Mouse (Mus musculus): ENCODE results near the gene Mcee. TPM values are rescaled to one million over a fixed set of nuclear protein-coding genes. Genes with fewer than 3 reads are reported as not detected.

Mcee gene
- polyA plus RNA-seq (2015; fragmentation: Nextera tagmentation; extraction: Ambion mirVana), result 41.8 and 53.3 TPM in 2 replicates

GRCm38 (mm10) chr7:64392122-64392818 is at the start of gene Mcee, which contains the start of gene Mphosph10:
Gene Mcee (plus strand): TSS chr7:64392607.
Gene Mphosph10 (minus strand): TSS chr7:64392268.
- H3K4me2 ChIP-seq, result peak within 1 kb of the TSS; percentile 97
- peaks cover 19% of the 10 kb centered on the region for H3K4me1 ChIP-seq (replicated peaks)
- peaks cover 22% of the 10 kb centered on the region for H3K36me3 ChIP-seq
- ATAC-seq (ENCODE audit: low FRiP score), result peak; percentile 98
- H3K9me3 ChIP-seq, result no peaks in the 10 kb centered on the region
- peak within 1 kb of the TSS; percentile 81 for H3K9ac ChIP-seq
- H3K4me3 ChIP-seq, result peak within 1 kb of the TSS; percentile 66
- WGBS, result under 1% methylated on average over 54 of the region's 54 CpGs
- H3K27me3 ChIP-seq, result no peaks in the 10 kb centered on the region
- peak within 1 kb of the TSS; percentile 80 for H3K27ac ChIP-seq

GRCm38 (mm10) chr7:64347813-64348212 is 44.6 kb upstream of the Mcee start:
- Histone ChIP-seq H3K9me3 (no peaks in the 10 kb centered on the region), H3K36me3 (peaks cover 46% of the 10 kb centered on the region), H3K9ac (no peak overlapping the region), H3K27me3 (no peaks in the 10 kb centered on the region), H3K27ac (no peak overlapping the region), H3K4me2 (no peak overlapping the region), H3K4me1 (replicated peaks) (peaks cover 23% of the 10 kb centered on the region), H3K4me3 (no peak overlapping the region)
- no peak for ATAC-seq (ENCODE audit: low FRiP score)
- 98% methylated on average over 1 of the region's 1 CpGs for WGBS

DNA sequence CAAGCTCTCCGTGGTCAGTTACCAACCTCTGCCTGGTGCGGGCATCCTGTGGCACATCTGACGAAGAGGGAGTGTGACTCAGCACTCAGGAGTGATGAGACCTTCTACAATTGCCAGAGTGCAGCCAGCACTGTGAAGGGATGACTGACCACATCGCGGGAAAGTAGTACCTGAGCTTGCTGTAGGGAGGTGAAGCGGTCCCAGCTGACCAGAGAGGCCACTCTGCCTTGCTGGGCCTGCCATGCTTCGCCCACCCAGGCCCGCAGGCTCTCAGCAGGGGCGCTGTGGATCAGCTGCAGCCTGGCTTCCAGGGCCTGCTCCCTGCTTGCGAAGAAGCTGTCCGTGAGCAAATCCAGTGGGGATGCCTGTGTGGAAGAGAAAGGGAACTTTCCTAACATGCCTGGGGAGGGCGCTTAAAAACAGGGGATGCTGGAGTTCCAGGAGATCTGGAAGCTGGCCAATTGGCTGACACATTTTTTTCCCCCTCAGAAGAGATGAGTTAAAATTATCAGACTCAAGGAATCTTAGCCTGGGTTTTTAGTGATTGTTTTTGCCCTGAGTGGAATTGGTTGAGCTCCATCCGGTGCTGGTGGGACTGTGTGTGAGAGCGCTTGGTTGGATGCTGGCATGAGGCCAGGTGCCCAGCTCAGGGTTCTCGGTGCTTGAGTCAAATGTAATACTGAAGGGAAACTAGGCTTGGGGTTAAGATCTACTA is 43.1 kb upstream of the Mcee start:
- Histone ChIP-seq H3K27ac (0 out of 2 replicates have a peak overlapping the region, but pooled peaks have one; percentile 44), H3K9me3 (no peaks in the 10 kb centered on the region), H3K9ac (no peak overlapping the region), H3K36me3 (peaks cover 57% of the 10 kb centered on the region), H3K27me3 (no peaks in the 10 kb centered on the region), H3K4me2 (no peak overlapping the region), H3K4me1 (replicated peaks) (peaks cover 24% of the 10 kb centered on the region), H3K4me3 (no peak overlapping the region)
- WGBS, result 79% methylated on average over 15 of the region's 15 CpGs
- no peak for ATAC-seq (ENCODE audit: low FRiP score)

GRCm38 (mm10) chr7:64351087-64351486 is 41.3 kb upstream of the Mcee start:
- Histone ChIP-seq H3K27me3 (no peaks in the 10 kb centered on the region), H3K9me3 (no peaks in the 10 kb centered on the region), H3K4me3 (no peak overlapping the region), H3K4me2 (no peak overlapping the region), H3K36me3 (peaks cover 54% of the 10 kb centered on the region), H3K4me1 (replicated peaks) (peaks cover 31% of the 10 kb centered on the region), H3K27ac (peak overlapping the region; percentile 79), H3K9ac (0 out of 2 replicates have a peak overlapping the region, but pooled peaks have one; percentile 24)
- WGBS, result 73% methylated on average over 4 of the region's 4 CpGs
- peak; percentile 74; the same call in 1 of the 2 replicates for ATAC-seq (ENCODE audit: low FRiP score)

- WGBS, result 35% methylated on average over 14 of the region's 14 CpGs
- no peak overlapping the region for H3K27ac ChIP-seq
- H3K9me3 ChIP-seq, result no peaks in the 10 kb centered on the region
- peaks cover 62% of the 10 kb centered on the region for H3K36me3 ChIP-seq
- ATAC-seq (ENCODE audit: low FRiP score), result no peak
- no peak overlapping the region for H3K9ac ChIP-seq
- H3K27me3 ChIP-seq, result no peaks in the 10 kb centered on the region
- peaks cover 30% of the 10 kb centered on the region for H3K4me1 ChIP-seq (replicated peaks)
- no peak overlapping the region for H3K4me2 ChIP-seq
- H3K4me3 ChIP-seq, result no peak overlapping the region
These were observed 38.2 kb upstream of the Mcee start for GRCm38 (mm10) chr7:64354206-64354605.

DNA sequence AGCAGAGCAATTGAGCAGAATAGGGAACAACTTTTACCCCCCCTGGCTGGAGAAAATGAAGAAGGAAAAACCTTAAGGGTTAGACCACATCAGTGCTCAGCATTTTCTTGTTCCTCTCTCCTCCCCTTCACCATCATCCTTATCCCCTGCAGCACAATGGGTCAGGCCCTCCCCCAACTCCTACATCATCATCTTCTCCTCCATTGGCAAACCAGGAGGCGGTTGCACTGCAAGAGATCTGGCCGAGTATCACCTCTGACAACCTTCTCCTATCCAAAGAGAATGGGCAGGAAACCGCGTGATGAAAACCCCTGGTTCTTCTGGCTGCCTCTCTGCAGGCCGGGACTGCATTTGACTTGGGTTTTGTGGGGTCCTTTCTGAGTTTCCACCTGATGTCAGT is 35.7 kb upstream of the Mcee start:
- no peak overlapping the region for H3K4me3 ChIP-seq
- no peaks in the 10 kb centered on the region for H3K27me3 ChIP-seq
- peaks cover 11% of the 10 kb centered on the region for H3K4me1 ChIP-seq (replicated peaks)
- H3K36me3 ChIP-seq, result peaks cover 66% of the 10 kb centered on the region
- no peak overlapping the region for H3K27ac ChIP-seq
- H3K9ac ChIP-seq, result no peak overlapping the region
- H3K9me3 ChIP-seq, result no peaks in the 10 kb centered on the region
- 90% methylated on average over 5 of the region's 5 CpGs for WGBS
- no peak overlapping the region for H3K4me2 ChIP-seq
- ATAC-seq (ENCODE audit: low FRiP score), result no peak

DNA sequence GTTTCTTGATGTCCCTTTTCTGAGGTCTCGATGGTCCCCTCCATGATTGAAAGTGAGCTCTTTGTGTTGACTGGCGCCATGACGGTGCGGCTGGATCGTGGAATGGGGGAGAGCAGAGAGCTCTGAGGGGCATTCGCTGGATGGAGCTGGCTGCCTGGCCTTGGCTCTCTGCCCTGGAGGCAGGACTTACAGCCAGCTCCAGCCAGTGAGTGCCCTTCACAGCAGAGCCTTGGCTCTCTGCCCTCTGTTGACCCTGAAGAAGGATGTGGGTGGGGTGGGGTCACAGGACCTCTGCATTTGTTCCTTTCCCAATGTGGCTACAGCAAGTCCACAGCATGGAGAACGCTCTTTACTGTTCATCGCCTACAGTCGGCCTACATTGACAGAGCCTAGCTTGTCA is 35.0 kb upstream of the Mcee start:
- Histone ChIP-seq H3K4me1 (replicated peaks) (peaks cover 8% of the 10 kb centered on the region), H3K4me2 (no peak overlapping the region), H3K27me3 (no peaks in the 10 kb centered on the region), H3K4me3 (no peak overlapping the region), H3K9me3 (no peaks in the 10 kb centered on the region), H3K27ac (no peak overlapping the region), H3K36me3 (peaks cover 66% of the 10 kb centered on the region), H3K9ac (no peak overlapping the region)
- no peak for ATAC-seq (ENCODE audit: low FRiP score)
- 85% methylated on average over 9 of the region's 9 CpGs for WGBS

- Histone ChIP-seq H3K27ac (no peak overlapping the region), H3K9me3 (no peaks in the 10 kb centered on the region), H3K9ac (no peak overlapping the region), H3K27me3 (no peaks in the 10 kb centered on the region), H3K4me3 (no peak overlapping the region), H3K4me2 (no peak overlapping the region), H3K36me3 (peaks cover 66% of the 10 kb centered on the region), H3K4me1 (replicated peaks) (peaks cover 8% of the 10 kb centered on the region)
- WGBS, result 80% methylated on average over 6 of the region's 6 CpGs
- no peak for ATAC-seq (ENCODE audit: low FRiP score)
These were observed 33.7 kb upstream of the Mcee start for GRCm38 (mm10) chr7:64358666-64359065.

GRCm38 (mm10) chr7:64359943-64360585 is 32.3 kb upstream of the Mcee start:
- no peak for ATAC-seq (ENCODE audit: low FRiP score)
- H3K4me3 ChIP-seq, result no peak overlapping the region
- WGBS, result 87% methylated on average over 20 of the region's 20 CpGs
- peak overlapping the region; percentile 66; the same call in 1 of the 2 replicates for H3K27ac ChIP-seq
- H3K4me1 ChIP-seq (replicated peaks), result no peaks in the 10 kb centered on the region
- H3K9ac ChIP-seq, result no peak overlapping the region
- no peak overlapping the region for H3K4me2 ChIP-seq
- no peaks in the 10 kb centered on the region for H3K9me3 ChIP-seq
- no peaks in the 10 kb centered on the region for H3K27me3 ChIP-seq
- peaks cover 77% of the 10 kb centered on the region for H3K36me3 ChIP-seq

DNA sequence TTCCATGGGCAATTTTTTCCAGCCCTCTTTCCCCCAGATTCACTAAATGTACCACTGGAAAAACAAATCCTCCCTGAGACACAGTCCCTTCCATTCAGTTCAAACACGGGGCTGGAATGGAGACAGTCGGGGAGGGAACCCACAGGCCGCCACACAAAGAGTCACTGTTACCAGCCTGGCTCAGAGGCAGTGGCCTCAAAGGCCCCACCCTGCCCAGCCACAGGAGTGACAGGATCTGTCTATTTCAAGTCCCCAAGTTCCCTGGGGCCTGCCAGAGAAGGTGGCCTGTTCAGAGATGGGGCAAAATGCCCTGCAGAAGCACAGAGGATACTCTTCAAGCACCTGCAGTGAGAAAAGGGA is 31.8 kb upstream of the Mcee start:
- Histone ChIP-seq H3K9me3 (no peaks in the 10 kb centered on the region), H3K27ac (peak overlapping the region; percentile 66), H3K36me3 (peaks cover 81% of the 10 kb centered on the region), H3K27me3 (no peaks in the 10 kb centered on the region), H3K4me1 (replicated peaks) (no peaks in the 10 kb centered on the region), H3K9ac (no peak overlapping the region), H3K4me2 (no peak overlapping the region), H3K4me3 (no peak overlapping the region)
- 51% methylated on average over 3 of the region's 3 CpGs for WGBS
- ATAC-seq (ENCODE audit: low FRiP score), result no peak; the same call in 1 of the 2 replicates

DNA sequence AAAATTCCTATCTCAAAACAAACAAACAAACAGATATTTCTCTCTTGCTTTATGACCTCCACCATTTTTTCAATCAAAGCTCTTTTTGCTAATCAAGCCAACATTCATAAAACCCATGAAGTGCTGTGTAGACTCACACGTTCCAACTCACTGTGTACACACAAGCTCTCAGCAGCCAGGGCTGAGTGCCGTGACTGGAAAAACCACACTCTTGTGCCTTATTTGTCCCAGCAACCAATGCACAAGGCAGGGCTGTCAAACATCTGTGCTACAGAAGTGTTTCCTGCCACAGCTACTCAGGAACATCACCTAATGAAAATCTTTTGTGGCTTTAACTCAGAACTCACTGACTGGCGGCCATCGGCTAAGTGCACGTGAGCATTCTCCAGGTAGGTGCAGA is 26.5 kb upstream of the Mcee start:
- H3K4me2 ChIP-seq, result no peak overlapping the region
- peaks cover 80% of the 10 kb centered on the region for H3K36me3 ChIP-seq
- no peaks in the 10 kb centered on the region for H3K9me3 ChIP-seq
- 96% methylated on average over 5 of the region's 5 CpGs for WGBS
- H3K27me3 ChIP-seq, result no peaks in the 10 kb centered on the region
- H3K4me1 ChIP-seq (replicated peaks), result no peaks in the 10 kb centered on the region
- H3K27ac ChIP-seq, result no peak overlapping the region
- no peak for ATAC-seq (ENCODE audit: low FRiP score)
- no peak overlapping the region for H3K9ac ChIP-seq
- H3K4me3 ChIP-seq, result no peak overlapping the region

DNA sequence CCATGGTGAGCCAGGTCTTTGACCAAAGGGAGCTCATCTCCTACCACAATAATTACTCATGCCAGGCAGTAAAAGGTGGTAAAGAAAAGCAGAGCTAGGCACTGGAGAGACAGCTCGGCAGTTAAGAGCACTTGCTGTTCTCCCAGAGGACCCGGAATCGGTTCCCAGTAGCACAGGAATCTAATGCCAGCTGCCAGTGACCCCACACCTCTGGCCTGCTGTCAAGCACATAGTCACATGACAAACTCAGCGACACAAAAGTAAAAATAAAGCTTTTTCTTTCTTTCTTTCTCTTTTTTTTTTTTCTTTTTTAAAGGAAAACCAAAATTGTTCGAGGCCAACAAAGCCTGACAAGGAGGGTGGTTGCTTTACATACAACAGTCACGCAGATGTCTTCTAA is 22.6 kb upstream of the Mcee start:
- Histone ChIP-seq H3K4me3 (no peak overlapping the region), H3K27me3 (no peaks in the 10 kb centered on the region)

More for the DNA sequence above, 22.6 kb upstream of the Mcee start:
- H3K36me3 ChIP-seq, result peaks cover 45% of the 10 kb centered on the region
- no peak overlapping the region for H3K9ac ChIP-seq
- H3K27ac ChIP-seq, result no peak overlapping the region
- H3K4me1 ChIP-seq (replicated peaks), result peaks cover 16% of the 10 kb centered on the region
- WGBS, result 90% methylated on average over 6 of the region's 6 CpGs
- ATAC-seq (ENCODE audit: low FRiP score), result no peak
- no peaks in the 10 kb centered on the region for H3K9me3 ChIP-seq
- H3K4me2 ChIP-seq, result no peak overlapping the region

Measured in hindbrain, embryonic 13.5 days (tissue).